Mouse (Mus musculus) lung, embryonic 14.5 days (tissue): ENCODE data around the gene Clpb. TPM values are rescaled to one million over a fixed set of nuclear protein-coding genes. Genes with fewer than 3 reads are reported as not detected.

ENCODE experiments used
- ATAC-seq: fragments of 200-750 bp; cut with Nextera tagmentation; 2 replicates; pipeline ENCODE4 v1.8.0; 2017; ENCODE audit warnings: mild to moderate bottlenecking, moderate TSS enrichment, moderate library complexity; ENCODE audit not compliant: insufficient read depth
- DNase-seq: peaks from one replicate; pipeline ENCODE4 v3.0.0-alpha.2; 2015
- H3K27ac ChIP-seq: fragments of 300-500 bp; sonication (generic); 2 replicates; pipeline ENCODE4 v1.5.1; 2014; ENCODE audit warnings: low read depth, mild to moderate bottlenecking, moderate library complexity
- H3K27me3 ChIP-seq: fragments of 300-500 bp; sonication (generic); 2 replicates; pipeline ENCODE4 v1.6.1; 2014; ENCODE audit warnings: low read length, control low read depth; ENCODE audit not compliant: insufficient read depth
- H3K36me3 ChIP-seq: fragments of 300-500 bp; sonication (generic); 2 replicates; pipeline ENCODE4 v1.6.1; 2014; ENCODE audit warnings: control low read depth; ENCODE audit not compliant: insufficient read depth
- H3K4me1 ChIP-seq: fragments of 300-500 bp; sonication (generic); 2 replicates; pipeline ENCODE4 v1.6.1; 2014; ENCODE audit warnings: antibody characterized with exemption, control low read depth; ENCODE audit not compliant: insufficient read depth
- H3K4me2 ChIP-seq: fragments of 300-500 bp; sonication (generic); 2 replicates; pipeline ENCODE4 v1.6.1; 2014; ENCODE audit warnings: mild to moderate bottlenecking
- H3K4me3 ChIP-seq: fragments of 300-500 bp; sonication (generic); 2 replicates; pipeline ENCODE4 v1.5.1; 2014; ENCODE audit warnings: low read depth, low read length
- H3K9ac ChIP-seq: fragments of 300-500 bp; sonication (generic); 2 replicates; pipeline ENCODE4 v1.6.1; 2014
- H3K9me3 ChIP-seq: fragments of 300-500 bp; sonication (generic); 2 replicates; pipeline ENCODE4 v1.6.1; 2016; ENCODE audit warnings: low read depth, low read length, control low read depth
- CTCF ChIP-seq: IDR thresholded peaks from 2 replicates; pipeline ENCODE4 v1.5.1; 2016; ENCODE audit warnings: antibody characterized with exemption, low read depth
- WGBS: fragments of 180-500 bp; shearing (Covaris S2); extraction: QIAGEN DNeasy Blood & Tissue Kit; methylation state at CpG from one replicate; pipeline ENCODE4 v1.1.7; 2014; 5-methylcytosine and 5-hydroxymethylcytosine counted together
- polyA plus RNA-seq: library from polyadenylated mRNA; unstranded; fragments of >200 nt; fragmentation: Nextera tagmentation; extraction: Ambion mirVana; gene quantifications from 2 replicates; pipeline ENCODE4 v1.2.1, GENCODE M21; 2014

Clpb gene
- polyA plus RNA-seq, 1 experiment from 2014 or later: 55.6 TPM

DNA sequence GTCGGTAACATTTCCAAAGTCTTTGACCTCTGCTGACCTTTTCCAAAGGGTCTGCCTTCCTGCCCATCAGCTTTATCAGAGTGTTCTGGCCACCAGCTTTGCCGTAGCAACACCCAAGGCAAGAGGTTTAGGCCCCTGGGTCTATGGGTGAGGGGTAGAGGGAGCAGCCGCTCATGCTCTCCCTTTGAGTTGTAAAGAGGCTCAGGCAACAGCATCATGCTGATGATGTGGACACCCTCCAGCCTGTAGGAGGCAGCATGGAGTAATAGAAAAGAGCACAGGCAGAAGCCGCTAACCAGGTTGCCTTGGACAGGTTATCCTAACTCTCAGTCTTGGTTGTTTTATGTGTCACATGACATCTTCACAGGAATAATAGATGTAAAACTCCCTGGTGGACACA lies 61.6 kb downstream of the Clpb start:
- 62% methylated on average over 4 of the region's 4 CpGs for WGBS

DNA sequence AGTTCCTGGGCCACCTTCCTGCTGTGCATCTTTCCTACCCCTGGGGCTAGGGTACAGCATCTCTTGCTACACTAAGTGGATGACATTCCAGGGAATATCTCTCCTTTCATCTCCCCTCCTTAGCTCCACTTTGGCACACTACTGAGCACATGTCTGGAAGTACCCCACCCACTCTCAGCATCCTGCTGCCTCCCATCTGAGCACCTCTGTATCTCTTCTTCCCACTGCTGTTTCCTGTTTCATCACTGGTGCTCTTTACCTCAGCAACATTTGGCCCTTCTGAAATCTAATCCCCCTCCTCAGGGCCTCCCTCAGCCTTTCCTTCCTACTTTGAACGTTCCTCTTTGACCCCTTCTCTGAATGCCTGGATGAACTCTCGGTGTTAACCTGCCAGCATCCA lies 63.5 kb downstream of the Clpb start:
- no peaks in the 10 kb centered on the region for H3K4me1 ChIP-seq
- no peak for TF ChIP-seq CTCF
- ATAC-seq: no peak

More for the DNA sequence above, 61.6 kb downstream of the Clpb start:
- Histone ChIP-seq H3K4me3 (no peak overlapping the region), H3K36me3 (no peaks in the 10 kb centered on the region), H3K9me3 (no peaks in the 10 kb centered on the region), H3K4me1 (no peaks in the 10 kb centered on the region), H3K27ac (no peak overlapping the region), H3K27me3 (no peaks in the 10 kb centered on the region), H3K9ac (no peak overlapping the region), H3K4me2 (no peak overlapping the region)
- ATAC-seq (no peak), DNase-seq (peak; percentile 49)
- peak; percentile 57 for TF ChIP-seq CTCF

DNA sequence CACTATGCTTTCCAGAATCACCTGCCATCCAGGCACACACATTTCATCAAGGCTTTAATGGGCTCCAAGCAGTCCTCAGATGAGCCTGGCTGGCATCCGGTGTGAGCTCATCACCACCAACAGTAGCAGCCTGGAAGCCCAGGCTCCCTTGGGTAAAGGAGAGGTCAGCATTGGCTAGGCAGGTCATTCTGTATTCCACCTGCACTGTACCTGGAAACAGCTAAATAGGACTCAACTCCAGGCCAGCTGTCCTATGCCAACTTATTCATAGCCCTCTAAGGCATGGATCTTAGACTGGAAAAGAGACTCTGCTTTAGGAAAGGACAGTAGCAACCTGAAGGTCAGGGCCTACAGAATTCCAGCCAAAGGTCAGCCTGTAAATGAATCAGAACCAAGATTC lies 68.7 kb downstream of the Clpb start:
- Histone ChIP-seq H3K4me1 (no peaks in the 10 kb centered on the region), H3K27me3 (no peaks in the 10 kb centered on the region), H3K4me2 (no peak overlapping the region), H3K9ac (no peak overlapping the region), H3K27ac (no peak overlapping the region), H3K9me3 (no peaks in the 10 kb centered on the region), H3K36me3 (peaks cover 3% of the 10 kb centered on the region; the same call in 1 of the 2 replicates), H3K4me3 (no peak overlapping the region)
- DNase-seq (no peak), ATAC-seq (no peak)
- WGBS: 74% methylated on average over 1 of the region's 1 CpGs
- TF ChIP-seq CTCF: no peak

More for the DNA sequence above, 63.5 kb downstream of the Clpb start:
- Histone ChIP-seq H3K4me3 (no peak overlapping the region), H3K4me2 (no peak overlapping the region), H3K9me3 (no peaks in the 10 kb centered on the region), H3K36me3 (no peaks in the 10 kb centered on the region), H3K9ac (no peak overlapping the region), H3K27ac (no peak overlapping the region), H3K27me3 (no peaks in the 10 kb centered on the region)
- no peak for DNase-seq
- WGBS: 30% methylated on average over 2 of the region's 2 CpGs

DNA sequence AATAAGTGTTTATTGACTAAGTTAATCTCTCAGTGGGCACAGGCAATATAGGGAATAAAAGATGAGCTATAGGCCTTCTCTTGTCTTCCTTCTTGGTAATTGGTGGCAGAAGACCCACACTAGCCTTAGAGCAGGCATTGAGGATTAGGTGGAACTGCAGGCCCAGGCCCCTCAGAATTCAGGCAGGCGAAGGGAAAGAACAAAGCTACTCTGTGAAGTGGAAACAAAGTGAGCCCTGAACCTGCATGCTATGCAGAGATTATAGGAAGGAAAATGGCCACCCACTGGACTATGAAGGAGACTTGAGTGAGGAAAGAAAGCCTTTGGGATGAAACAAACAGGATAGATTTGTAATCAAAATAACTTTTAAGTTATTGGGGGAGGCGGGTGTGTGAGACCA lies 69.6 kb downstream of the Clpb start:
- TF ChIP-seq CTCF: no peak
- H3K9ac ChIP-seq: no peak overlapping the region
- no peaks in the 10 kb centered on the region for H3K27me3 ChIP-seq
- no peaks in the 10 kb centered on the region for H3K9me3 ChIP-seq
- no peak for DNase-seq
- H3K4me2 ChIP-seq: no peak overlapping the region
- H3K36me3 ChIP-seq: peaks cover 3% of the 10 kb centered on the region; the same call in 1 of the 2 replicates
- H3K4me1 ChIP-seq: no peaks in the 10 kb centered on the region
- H3K4me3 ChIP-seq: no peak overlapping the region
- WGBS: 85% methylated on average over 2 of the region's 2 CpGs
- ATAC-seq: no peak
- H3K27ac ChIP-seq: no peak overlapping the region

DNA sequence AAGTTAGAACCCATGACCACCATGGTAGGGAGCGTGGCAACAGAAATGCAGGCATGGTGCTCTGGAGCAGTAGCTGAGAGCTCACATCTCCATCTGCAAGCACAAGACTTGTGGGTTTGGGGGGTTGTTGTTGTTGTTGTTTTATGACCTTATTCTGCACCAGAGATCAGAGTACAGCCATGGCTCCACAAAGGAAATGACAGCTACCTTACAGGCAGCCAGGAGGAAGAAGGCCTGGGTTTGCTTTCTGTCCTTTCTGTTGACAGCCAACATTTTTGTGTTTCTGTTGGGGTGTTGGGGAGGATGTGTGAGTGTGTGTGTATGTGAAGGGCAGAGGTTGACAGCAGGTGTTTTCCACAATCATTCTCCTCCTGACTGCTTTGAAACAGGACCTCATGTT lies 71.9 kb downstream of the Clpb start:
- no peak overlapping the region for H3K27ac ChIP-seq
- 95% methylated on average over 1 of the region's 1 CpGs for WGBS
- no peaks in the 10 kb centered on the region for H3K9me3 ChIP-seq
- no peak overlapping the region for H3K4me2 ChIP-seq
- no peak for TF ChIP-seq CTCF
- H3K36me3 ChIP-seq: peaks cover 3% of the 10 kb centered on the region; the same call in 1 of the 2 replicates
- ATAC-seq (no peak), DNase-seq (no peak)
- no peak overlapping the region for H3K9ac ChIP-seq
- H3K27me3 ChIP-seq: no peaks in the 10 kb centered on the region
- no peak overlapping the region for H3K4me3 ChIP-seq
- no peaks in the 10 kb centered on the region for H3K4me1 ChIP-seq

DNA sequence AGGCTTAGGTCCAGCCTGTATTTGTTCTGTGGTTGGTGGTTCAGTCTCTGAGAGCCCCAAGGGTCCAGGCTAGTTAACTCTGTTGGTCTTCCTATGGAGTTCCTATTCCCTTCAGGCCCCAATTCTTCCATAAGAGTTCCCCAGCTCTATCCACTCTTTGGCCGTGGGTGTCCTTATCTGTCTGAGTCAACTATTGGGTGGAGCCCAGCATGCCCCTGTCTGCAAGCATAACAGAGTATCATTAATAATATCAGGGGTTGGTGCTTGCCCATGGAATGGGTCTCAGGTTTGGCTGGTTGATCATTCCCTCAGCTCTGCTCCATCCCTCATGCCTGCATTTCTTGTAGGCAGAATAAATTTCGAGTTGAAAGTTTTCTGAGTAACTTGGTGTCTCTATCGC lies 74.3 kb downstream of the Clpb start:
- Histone ChIP-seq H3K9me3 (no peaks in the 10 kb centered on the region), H3K4me3 (no peak overlapping the region), H3K27me3 (no peaks in the 10 kb centered on the region), H3K27ac (no peak overlapping the region), H3K9ac (no peak overlapping the region), H3K4me1 (no peaks in the 10 kb centered on the region), H3K4me2 (no peak overlapping the region), H3K36me3 (peaks cover 3% of the 10 kb centered on the region; the same call in 1 of the 2 replicates)
- TF ChIP-seq CTCF: no peak
- no peak for DNase-seq
- WGBS: 58% methylated on average over 3 of the region's 3 CpGs
- ATAC-seq: no peak

DNA sequence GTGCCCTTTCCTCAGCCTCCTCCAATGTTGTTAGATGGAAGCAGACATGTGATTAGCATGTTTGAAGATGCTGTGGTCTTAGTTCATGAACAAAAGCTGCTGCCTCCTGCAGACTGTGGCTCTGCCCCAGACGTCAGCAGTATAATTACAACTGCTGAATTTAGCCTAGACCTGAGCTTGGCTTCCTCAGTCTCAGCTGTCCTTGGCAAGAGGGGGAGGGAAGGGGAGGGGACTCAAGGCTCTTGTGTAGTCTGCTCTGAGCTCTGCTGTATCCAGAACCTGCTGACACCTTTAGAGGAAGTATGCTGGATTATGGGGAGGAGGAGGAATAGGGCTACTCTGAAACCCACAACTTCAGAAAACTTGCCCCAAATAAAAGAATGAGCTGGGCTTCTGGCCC lies 76.2 kb downstream of the Clpb start:
- Histone ChIP-seq H3K27ac (no peak overlapping the region), H3K36me3 (peaks cover 3% of the 10 kb centered on the region; the same call in 1 of the 2 replicates), H3K9ac (no peak overlapping the region), H3K4me2 (no peak overlapping the region), H3K4me3 (no peak overlapping the region), H3K27me3 (no peaks in the 10 kb centered on the region), H3K4me1 (no peaks in the 10 kb centered on the region), H3K9me3 (no peaks in the 10 kb centered on the region)
- DNase-seq: peak; percentile 3
- no peak for ATAC-seq
- no peak for TF ChIP-seq CTCF
- WGBS: 30% methylated on average over 1 of the region's 1 CpGs

DNA sequence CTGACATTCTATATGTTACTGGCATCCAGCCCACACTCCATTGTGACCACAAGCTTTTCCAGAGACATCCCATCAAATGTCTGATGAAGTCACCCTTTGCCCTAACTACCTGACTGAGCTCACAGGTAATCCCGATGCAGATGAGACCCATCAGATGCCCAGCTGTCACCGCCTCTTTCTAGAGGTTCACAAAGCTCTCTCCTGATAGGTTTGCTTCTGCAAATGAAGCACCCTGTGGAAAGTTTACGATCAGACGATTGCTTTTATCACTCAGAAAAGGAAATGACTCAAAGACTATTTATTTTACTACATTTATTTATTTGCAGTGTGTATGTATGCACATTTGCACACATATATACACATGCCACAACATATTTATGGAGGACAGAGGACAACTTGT lies 80.1 kb downstream of the Clpb start:
- ATAC-seq: no peak

More for the DNA sequence above, 80.1 kb downstream of the Clpb start:
- H3K9ac ChIP-seq: no peak overlapping the region
- no peak overlapping the region for H3K4me3 ChIP-seq
- H3K4me1 ChIP-seq: no peaks in the 10 kb centered on the region
- H3K27ac ChIP-seq: no peak overlapping the region
- 54% methylated on average over 4 of the region's 4 CpGs for WGBS
- H3K36me3 ChIP-seq: no peaks in the 10 kb centered on the region
- TF ChIP-seq CTCF: no peak
- H3K4me2 ChIP-seq: no peak overlapping the region
- no peaks in the 10 kb centered on the region for H3K27me3 ChIP-seq
- no peaks in the 10 kb centered on the region for H3K9me3 ChIP-seq
- no peak for DNase-seq
